Mouse (Mus musculus) liver, embryonic 14.5 days (tissue): ENCODE measurements around the gene B3galt5. TPM values are rescaled to one million over a fixed set of nuclear protein-coding genes. Genes with fewer than 3 reads are reported as not detected.
A peak's percentile ranks its signal among the peaks of the same experiment; 100 is the strongest.

Experiments used
- ATAC-seq: fragments of 200-750 bp; cut with Nextera tagmentation; 2 replicates; pipeline ENCODE4 v1.8.0; 2017; ENCODE audit warnings: moderate number of reproducible peaks, mild to moderate bottlenecking, moderate library complexity; ENCODE audit not compliant: insufficient read depth
- DNase-seq, 3 experiments: peaks; one replicate each; pipeline ENCODE4 v3.0.0-alpha.2; 2012 to 2013; ENCODE audit warnings: low read depth in 3 of 3, low spot score in 3 of 3
- H3K27ac ChIP-seq: fragments of 300-500 bp; sonication (generic); 2 replicates; pipeline ENCODE4 v1.5.1; 2014; ENCODE audit warnings: moderate library complexity, mild to moderate bottlenecking, control low read depth, inconsistent platforms
- H3K27me3 ChIP-seq: fragments of 300-500 bp; sonication (generic); 2 replicates; pipeline ENCODE4 v1.6.1; 2014; ENCODE audit warnings: mild to moderate bottlenecking, low read length, moderate library complexity; ENCODE audit not compliant: control insufficient read depth, insufficient read depth
- H3K36me3 ChIP-seq: fragments of 300-500 bp; sonication (generic); replicated peaks from 2 replicates; pipeline ENCODE4 v1.6.1; 2014; ENCODE audit warnings: low read depth; ENCODE audit not compliant: control insufficient read depth, insufficient read depth
- H3K4me1 ChIP-seq, 2 experiments: fragments of 200-500 bp in 1 of 2; fragments of 300-500 bp in 1 of 2; sonication (generic) in 1 of 2; replicated peaks; 2 replicates each; pipeline ENCODE4 v1.6.1; 2012 to 2014; ENCODE audit warnings: antibody characterized with exemption in 1 of 2, inconsistent platforms in 1 of 2, low read length in 1 of 2; ENCODE audit not compliant: control insufficient read depth in 2 of 2, insufficient read depth in 2 of 2
- H3K4me2 ChIP-seq: fragments of 300-500 bp; sonication (generic); 2 replicates; pipeline ENCODE4 v1.6.1; 2014; ENCODE audit warnings: low read depth, mild to moderate bottlenecking, control low read depth, moderate library complexity
- H3K4me3 ChIP-seq, 2 experiments: fragments of 200-500 bp in 1 of 2; fragments of 300-500 bp in 1 of 2; sonication (generic) in 1 of 2; 2 replicates each; pipeline ENCODE4 v1.5.1; 2012 to 2014; ENCODE audit warnings: low read depth in 2 of 2, low read length in 2 of 2, mild to moderate bottlenecking in 2 of 2, control low read depth in 1 of 2, inconsistent platforms in 1 of 2, moderate library complexity in 1 of 2; ENCODE audit not compliant: insufficient read depth in 1 of 2
- H3K9ac ChIP-seq: fragments of 300-500 bp; sonication (generic); replicated peaks from 2 replicates; pipeline ENCODE4 v1.6.1; 2014; ENCODE audit warnings: mild to moderate bottlenecking, control low read depth, moderate library complexity
- H3K9me3 ChIP-seq: fragments of 300-500 bp; sonication (generic); 2 replicates; pipeline ENCODE4 v1.6.1; 2016; ENCODE audit warnings: low read length, mixed read lengths; ENCODE audit not compliant: control insufficient read depth
- CTCF ChIP-seq: IDR thresholded peaks from 2 replicates; pipeline ENCODE4 v1.5.1; 2016; ENCODE audit warnings: antibody characterized with exemption, low read depth, control low read depth
- EP300 ChIP-seq: IDR thresholded peaks from 2 replicates; pipeline ENCODE4 v1.6.1; 2016; ENCODE audit warnings: antibody characterized with exemption, low read depth
- WGBS: fragments of 180-500 bp; shearing (Covaris S2); extraction: QIAGEN DNeasy Blood & Tissue Kit; methylation state at CpG from one replicate; pipeline ENCODE4 v1.1.7; 2014; ENCODE audit not compliant: insufficient replicate concordance; 5-methylcytosine and 5-hydroxymethylcytosine counted together
- polyA plus RNA-seq, 2 experiments: library from polyadenylated mRNA; depleted of rRNA in 1 of 2; stranded (reverse) in 1 of 2; unstranded in 1 of 2; fragments of >200 nt; fragmentation: Nextera tagmentation in 1 of 2; extraction: Ambion mirVana in 1 of 2; gene quantifications; 2 replicates each; pipeline versions ENCODE4 v1.2.1 to v1.2.3; 2012 to 2014

B3galt5 gene
- polyA plus RNA-seq, 2 experiments = 0.03 TPM; not detected in 1

DNA sequence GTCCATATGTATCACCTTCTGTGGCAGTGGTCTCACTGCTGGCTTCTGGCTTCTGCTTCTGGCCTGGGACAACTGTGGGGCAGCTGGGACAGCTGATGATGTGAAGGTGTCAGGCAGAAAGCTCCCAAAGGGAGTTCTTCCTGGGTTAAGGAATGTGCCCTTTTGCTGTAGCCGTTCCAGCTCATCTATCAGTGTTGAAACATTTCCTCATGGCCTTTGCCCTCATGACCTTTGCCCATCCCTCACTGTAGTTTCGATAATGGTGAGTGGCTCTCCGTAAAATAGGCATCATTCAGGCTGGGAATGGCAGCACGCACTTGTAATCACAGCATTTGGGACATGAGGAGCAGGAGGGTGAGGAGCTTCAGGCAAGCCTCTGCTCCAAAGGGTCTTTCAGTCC, 127.3 kb downstream of the B3galt5 start:
- H3K27ac ChIP-seq = no peak overlapping the region

DNA sequence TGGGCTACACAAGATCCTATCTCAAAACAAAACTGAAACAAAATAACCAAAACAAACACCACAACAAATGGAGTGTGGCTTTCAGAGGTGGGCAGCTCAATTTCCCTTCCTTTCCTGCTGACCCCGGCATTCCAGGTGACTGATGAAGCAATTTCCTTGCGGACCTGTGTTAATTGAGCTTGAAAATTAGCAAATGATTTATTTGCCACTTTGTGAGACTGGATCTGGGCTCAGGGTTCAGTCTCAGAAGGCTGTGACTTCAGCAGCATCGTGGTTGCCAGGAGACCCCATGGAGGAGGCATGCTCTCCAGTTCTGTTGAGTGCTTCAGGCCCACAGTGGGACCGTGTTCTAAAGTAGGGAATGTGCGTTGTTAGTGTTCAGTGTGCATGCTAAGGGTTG, 127.7 kb downstream of the B3galt5 start:
- 49% methylated on average over 5 of the region's 5 CpGs for WGBS
- H3K9me3 ChIP-seq = no peaks in the 10 kb centered on the region
- no peak overlapping the region for H3K4me3 ChIP-seq
- no peak overlapping the region for H3K9ac ChIP-seq
- no peak for ATAC-seq
- DNase-seq = no peak
- peak overlapping the region; percentile 23; the same call in 1 of the 2 replicates for H3K4me2 ChIP-seq
- TF ChIP-seq CTCF (no peak), EP300 (no peak)
- H3K27ac ChIP-seq = no peak overlapping the region
- H3K36me3 ChIP-seq = no peaks in the 10 kb centered on the region
- H3K4me1 ChIP-seq = peaks cover 0 to 13% of the 10 kb centered on the region in 2 experiments; a peak in 1 of 4 replicates
- no peaks in the 10 kb centered on the region for H3K27me3 ChIP-seq

More for the DNA sequence above, 127.3 kb downstream of the B3galt5 start:
- peak in 2 of 3 experiments; percentile 15 to 19 for DNase-seq
- Histone ChIP-seq H3K9ac (no peak overlapping the region), H3K4me1 (peaks cover 0 to 13% of the 10 kb centered on the region in 2 experiments; a peak in 1 of 4 replicates), H3K4me2 (peak overlapping the region; percentile 23; the same call in 1 of the 2 replicates), H3K4me3 (no peak overlapping the region), H3K27me3 (no peaks in the 10 kb centered on the region), H3K9me3 (no peaks in the 10 kb centered on the region), H3K36me3 (no peaks in the 10 kb centered on the region)
- TF ChIP-seq CTCF = no peak
- no peak for TF ChIP-seq EP300
- 45% methylated on average over 4 of the region's 4 CpGs for WGBS
- ATAC-seq = peak; percentile 27; the same call in 1 of the 2 replicates

DNA sequence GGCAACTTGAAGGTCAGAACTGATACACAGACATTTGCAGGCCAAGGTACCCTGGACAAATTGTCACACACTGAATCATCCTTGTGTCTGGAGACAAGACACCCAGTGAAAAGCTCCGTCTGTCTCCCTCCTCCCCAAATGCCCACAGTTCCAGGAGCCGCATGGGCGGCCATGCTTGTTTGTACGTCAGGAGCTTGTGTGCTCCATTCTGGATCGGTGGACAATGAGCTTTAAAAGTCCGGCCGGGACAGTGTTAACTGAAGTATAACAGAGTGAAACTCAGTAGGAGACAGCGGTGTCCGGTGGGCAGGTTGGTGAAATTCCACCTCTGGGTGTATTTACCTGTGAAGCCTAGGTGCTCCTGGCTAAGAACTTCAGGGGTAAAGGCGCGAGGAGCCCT, 129.3 kb downstream of the B3galt5 start:
- WGBS = 69% methylated on average over 11 of the region's 11 CpGs
- no peak overlapping the region for H3K4me2 ChIP-seq
- H3K4me3 ChIP-seq = no peak overlapping the region
- TF ChIP-seq EP300 (no peak), CTCF (no peak)
- H3K9me3 ChIP-seq = no peaks in the 10 kb centered on the region
- H3K27ac ChIP-seq = no peak overlapping the region
- peaks cover 0 to 14% of the 10 kb centered on the region in 2 experiments; a peak in 2 of 4 replicates for H3K4me1 ChIP-seq
- H3K9ac ChIP-seq = no peak overlapping the region
- no peaks in the 10 kb centered on the region for H3K27me3 ChIP-seq
- H3K36me3 ChIP-seq = no peaks in the 10 kb centered on the region
- DNase-seq (no peak), ATAC-seq (no peak)

Other genes with a start within 250 kb of the B3galt5 start
- gene Psmg1, start 244.8 kb upstream of the B3galt5 start, polyA plus RNA-seq (2012; rRNA removed) = 19.9 and 28.9 TPM in 2 replicates
- gene Psmg1, start 244.8 kb upstream of the B3galt5 start, polyA plus RNA-seq (2014; fragmentation: Nextera tagmentation; extraction: Ambion mirVana) = 43.7 and 49.5 TPM in 2 replicates
- 4.8 and 7.3 TPM in 2 replicates for gene Brwd1, start 153.3 kb upstream of the B3galt5 start, polyA plus RNA-seq (2012; rRNA removed)
- 12.3 and 14.3 TPM in 2 replicates for gene Brwd1, start 153.3 kb upstream of the B3galt5 start, polyA plus RNA-seq (2014; fragmentation: Nextera tagmentation; extraction: Ambion mirVana)
- gene Hmgn1, start 108.1 kb upstream of the B3galt5 start, polyA plus RNA-seq (2012; rRNA removed) = 35.6 and 58.7 TPM in 2 replicates
- gene Hmgn1, start 108.1 kb upstream of the B3galt5 start, polyA plus RNA-seq (2014; fragmentation: Nextera tagmentation; extraction: Ambion mirVana) = 120 and 122 TPM in 2 replicates
- gene Wrb, start 90.4 kb upstream of the B3galt5 start, polyA plus RNA-seq (2012; rRNA removed) = 4.3 and 7.3 TPM in 2 replicates
- gene Wrb, start 90.4 kb upstream of the B3galt5 start, polyA plus RNA-seq (2014; fragmentation: Nextera tagmentation; extraction: Ambion mirVana) = 13.3 and 13.6 TPM in 2 replicates
- 0.03 and 0.04 TPM in 2 replicates for gene Lca5l, start 43.5 kb upstream of the B3galt5 start, polyA plus RNA-seq (2012; rRNA removed)
- not detected in 2 replicates for gene Lca5l, start 43.5 kb upstream of the B3galt5 start, polyA plus RNA-seq (2014; fragmentation: Nextera tagmentation; extraction: Ambion mirVana)
- 0.12 and 0.30 TPM in 2 replicates for gene Sh3bgr, start 35.4 kb upstream of the B3galt5 start, polyA plus RNA-seq (2012; rRNA removed)
- 0.28 and 0.29 TPM in 2 replicates for gene Sh3bgr, start 35.4 kb upstream of the B3galt5 start, polyA plus RNA-seq (2014; fragmentation: Nextera tagmentation; extraction: Ambion mirVana)
- gene Itgb2l, start 207.8 kb downstream of the B3galt5 start, polyA plus RNA-seq (2012; rRNA removed) = 1.0 and 1.1 TPM in 2 replicates
- gene Itgb2l, start 207.8 kb downstream of the B3galt5 start, polyA plus RNA-seq (2014; fragmentation: Nextera tagmentation; extraction: Ambion mirVana) = 1.9 TPM in 2 replicates
- gene Pcp4, start 231.8 kb downstream of the B3galt5 start, polyA plus RNA-seq (2012; rRNA removed) = 0.12 TPM in 1 of 2 replicates, not detected in the other
- 0.18 TPM in 1 of 2 replicates, not detected in the other for gene Pcp4, start 231.8 kb downstream of the B3galt5 start, polyA plus RNA-seq (2014; fragmentation: Nextera tagmentation; extraction: Ambion mirVana)